Mouse (Mus musculus) brain, embryonic 14.5 days (tissue): ENCODE measurements around the gene Parp1. TPM values are rescaled to one million over a fixed set of nuclear protein-coding genes. Genes with fewer than 3 reads are reported as not detected.
A peak's percentile ranks its signal among the peaks of the same experiment; 100 is the strongest.
"Not testable (repeated sequence)": the region's sequence is repeated elsewhere in the genome, so short reads cannot be mapped to it uniquely, and the experiment has no call there.

Experiments
- DNase-seq: peaks from one replicate; pipeline ENCODE4 v3.0.0-alpha.2; 2011; ENCODE audit warnings: low read depth
- CTCF ChIP-seq: fragments of 200-500 bp; IDR thresholded peaks from 2 replicates; pipeline ENCODE4 v1.5.1; 2012; ENCODE audit warnings: inconsistent platforms, mild to moderate bottlenecking, moderate library complexity, borderline replicate concordance; ENCODE audit not compliant: insufficient read depth, insufficient read length; ENCODE audit errors: extremely low read depth
- POLR2A ChIP-seq: fragments of 200-500 bp; IDR thresholded peaks from 2 replicates; pipeline ENCODE4 v1.6.1; 2012; ENCODE audit warnings: mild to moderate bottlenecking, inconsistent platforms, borderline replicate concordance; ENCODE audit not compliant: poor library complexity, insufficient read depth, insufficient read length, severe bottlenecking; ENCODE audit errors: extremely low read depth
- polyA plus RNA-seq: library from polyadenylated mRNA; depleted of rRNA; stranded (reverse); fragments of >200 nt; gene quantifications from 2 replicates; pipeline ENCODE4 v1.2.3, GENCODE M21; 2012

Parp1 gene
- polyA plus RNA-seq, 1 experiment: 105 TPM

DNA sequence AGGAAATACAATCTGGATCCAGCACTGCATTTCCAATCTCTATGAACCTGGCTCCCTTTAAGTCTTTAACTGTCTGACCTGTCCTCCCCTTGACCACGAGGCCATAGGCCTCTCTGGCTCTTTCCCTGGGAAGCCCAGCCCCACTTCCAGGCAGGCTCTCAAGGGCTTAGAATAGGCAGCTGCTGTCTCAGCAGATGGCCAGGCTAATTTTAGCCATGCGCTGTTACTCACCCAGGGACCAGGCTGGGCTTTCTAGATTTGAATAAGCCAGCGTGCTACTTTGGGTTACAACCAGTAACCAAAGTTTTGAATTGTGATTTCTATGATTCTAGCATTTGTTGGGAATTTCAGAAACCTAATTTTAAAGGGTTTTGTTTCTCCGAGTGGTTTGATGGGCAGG, 35.9 kb downstream of the Parp1 start:
- peak; percentile 39 for DNase-seq
- no peak for TF ChIP-seq CTCF
- TF ChIP-seq POLR2A: no peak

DNA sequence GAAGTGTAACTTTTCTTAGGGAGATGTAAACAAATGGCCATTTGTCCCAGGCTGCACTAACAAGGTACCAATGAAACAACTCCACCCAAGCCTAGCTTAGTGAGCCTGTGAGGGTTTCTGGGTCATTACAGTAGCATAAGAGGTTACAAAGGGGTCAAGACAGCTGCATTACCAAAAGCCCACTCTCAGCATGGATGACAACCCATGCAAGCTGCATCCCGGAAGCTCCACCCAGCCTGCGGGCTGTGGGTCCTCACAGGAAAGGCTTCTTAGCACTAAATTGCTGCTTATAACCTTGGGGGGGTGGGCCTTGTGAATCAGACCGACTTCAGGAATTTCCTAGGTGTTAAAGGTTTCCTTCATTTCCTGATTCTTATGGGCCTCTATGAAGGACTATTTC, 37.4 kb downstream of the Parp1 start:
- TF ChIP-seq CTCF (no peak), POLR2A (no peak)
- no peak for DNase-seq

DNA sequence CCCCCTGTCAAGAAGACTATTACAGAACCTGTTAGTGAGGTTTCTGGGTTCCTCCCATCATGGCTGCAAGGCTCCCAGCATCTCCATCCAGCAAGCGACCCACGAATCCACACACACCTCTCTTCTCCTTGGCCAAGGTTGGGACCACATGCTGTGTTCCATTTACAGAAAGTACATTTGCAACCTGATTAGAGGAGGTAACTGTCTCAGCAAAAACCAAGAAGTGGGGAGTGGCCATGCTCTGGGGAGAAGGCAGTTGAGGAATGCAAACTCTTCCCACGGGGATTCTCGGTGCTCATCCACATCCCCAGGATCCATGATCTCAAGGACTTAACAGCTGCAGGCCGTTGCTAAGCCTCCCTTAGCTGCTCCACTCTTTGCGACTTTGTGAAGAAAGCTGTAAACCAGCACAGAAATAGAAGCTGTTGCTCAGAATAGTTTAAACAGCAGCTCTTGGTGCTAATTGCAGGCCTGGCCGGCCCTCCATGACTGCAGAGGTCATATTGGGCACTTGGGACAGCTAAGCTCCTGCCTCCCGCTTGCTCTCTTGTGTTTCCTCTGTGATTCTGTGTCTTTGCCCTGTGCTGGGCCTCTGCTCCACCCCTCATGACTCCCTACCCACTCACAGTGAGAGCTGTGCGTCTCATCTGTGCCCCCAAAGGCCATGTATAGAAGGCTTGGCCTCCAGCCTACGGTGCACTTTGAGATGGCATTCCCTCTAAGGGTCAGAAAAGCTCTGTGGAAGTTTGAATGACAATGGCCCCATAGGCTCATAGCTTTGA, 38.3 kb downstream of the Parp1 start:
- TF ChIP-seq CTCF (no peak), POLR2A (no peak)
- DNase-seq: no peak

DNA sequence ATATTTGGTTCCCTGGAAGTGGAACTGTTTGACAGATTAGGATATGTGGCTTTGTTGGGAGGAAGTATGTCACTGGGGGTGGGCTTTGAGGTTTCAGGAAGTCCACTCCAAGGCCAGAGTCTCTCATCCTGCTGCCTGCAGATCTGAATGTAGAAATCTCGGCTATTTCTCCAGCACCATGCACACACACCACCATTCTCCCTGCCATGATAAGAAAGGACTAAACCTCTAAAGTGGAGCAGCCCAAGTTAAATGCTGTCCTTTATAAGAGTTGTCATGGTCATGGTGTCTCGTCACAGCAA, 38.8 kb downstream of the Parp1 start:
- TF ChIP-seq CTCF (no peak), POLR2A (no peak)
- DNase-seq: no peak

DNA sequence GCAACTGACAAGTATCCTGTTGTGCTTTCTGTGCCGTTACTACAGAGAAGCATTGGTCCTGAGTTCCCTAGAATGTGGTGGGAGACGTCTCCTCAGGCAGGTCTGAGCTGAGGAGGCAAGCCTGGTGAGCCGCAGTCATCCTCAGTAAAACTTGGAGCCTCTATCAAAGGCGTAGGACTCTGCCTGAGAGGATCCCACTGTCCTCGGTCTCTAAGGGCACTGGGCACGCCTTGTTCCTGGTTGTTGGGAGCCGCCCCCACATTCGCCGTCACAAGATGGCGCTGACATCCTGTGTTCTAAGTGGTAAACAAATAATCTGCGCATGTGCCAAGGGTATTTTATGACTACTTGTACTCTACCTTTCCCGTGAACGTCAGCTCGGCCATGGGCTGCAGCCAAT, 43.1 kb downstream of the Parp1 start:
- not testable (repeated sequence) for DNase-seq

DNA sequence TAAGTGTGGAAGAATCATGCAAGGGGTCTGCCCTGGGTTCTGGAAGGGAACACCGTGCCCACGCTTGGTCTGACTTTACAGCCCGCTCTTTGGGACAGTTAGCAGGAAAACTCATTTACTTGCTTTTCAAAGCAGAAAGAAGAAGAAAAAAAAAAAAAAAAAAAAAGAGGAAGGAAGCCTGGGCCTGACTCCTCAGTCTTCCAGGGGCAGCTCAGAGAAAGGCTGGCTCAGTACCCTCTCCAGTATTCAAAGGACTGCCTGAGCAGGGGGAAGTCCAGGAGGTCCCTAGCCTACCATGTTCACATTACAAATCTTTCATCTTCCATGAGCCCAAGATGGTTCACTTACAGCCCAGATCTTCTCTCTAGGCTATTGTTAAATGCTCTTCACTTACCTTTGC, 48.0 kb downstream of the Parp1 start:
- DNase-seq: no peak
- TF ChIP-seq POLR2A (no peak), CTCF (no peak)

DNA sequence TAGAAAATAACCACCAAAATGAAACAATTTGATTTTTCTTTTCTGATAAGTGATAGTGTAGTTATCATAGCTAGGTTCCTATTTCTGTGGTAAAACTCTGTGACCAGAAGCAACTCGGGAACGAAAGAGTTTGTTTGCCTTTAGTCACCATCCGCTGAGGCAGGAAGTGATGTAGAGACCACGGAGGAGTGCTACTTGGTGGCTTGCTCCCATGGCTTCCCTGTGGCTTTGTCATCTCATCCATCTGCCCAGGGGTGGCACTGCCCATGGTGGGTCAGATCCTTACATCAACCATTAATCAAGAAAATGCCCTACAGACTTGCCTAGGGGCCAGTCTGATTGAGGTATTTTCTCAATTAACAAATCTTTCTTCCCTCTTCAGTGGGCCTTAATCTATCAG, 53.7 kb downstream of the Parp1 start:
- DNase-seq: no peak
- no peak for TF ChIP-seq POLR2A
- no peak for TF ChIP-seq CTCF

DNA sequence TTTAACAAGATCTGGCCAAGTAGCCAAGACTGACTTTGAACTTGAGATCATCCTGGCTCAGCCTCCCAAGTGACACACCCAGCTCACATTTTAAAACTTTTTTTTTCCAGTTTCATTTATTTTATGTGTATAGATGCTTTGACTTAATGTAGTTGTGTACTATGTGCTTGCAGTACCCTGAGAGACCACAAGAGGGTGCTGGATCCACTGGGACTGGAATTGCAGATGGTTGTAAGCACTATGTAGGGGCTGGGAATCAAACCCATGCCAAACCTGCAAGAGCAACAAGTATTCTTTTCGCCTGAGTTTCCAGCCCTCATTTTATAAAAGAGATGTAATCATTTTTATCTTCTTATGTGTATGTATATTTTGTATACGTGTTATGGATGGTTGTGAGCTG, 55.2 kb downstream of the Parp1 start:
- TF ChIP-seq CTCF (peak; percentile 38; the same call in 1 of the 2 replicates), POLR2A (no peak)
- DNase-seq: no peak

DNA sequence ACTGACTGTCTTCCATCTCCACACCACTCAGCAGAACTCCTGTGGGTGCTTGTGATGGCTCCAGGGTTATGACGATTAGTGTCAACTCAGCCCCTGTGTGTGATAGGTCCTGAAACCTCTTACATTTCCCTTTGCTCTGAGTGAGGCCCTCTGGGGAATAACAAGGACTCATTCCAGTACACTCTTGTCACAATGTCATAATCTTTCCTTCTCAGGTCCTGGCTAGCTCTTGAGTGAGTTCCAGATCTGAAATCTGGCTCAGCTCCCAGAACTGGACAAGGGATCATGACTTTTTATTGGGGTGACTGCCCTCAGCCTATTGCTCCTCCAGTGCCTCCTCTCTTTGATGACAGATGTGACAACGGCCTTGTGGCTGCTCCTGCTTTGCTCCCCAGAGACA, 57.4 kb downstream of the Parp1 start:
- no peak for DNase-seq
- no peak for TF ChIP-seq POLR2A
- no peak for TF ChIP-seq CTCF

DNA sequence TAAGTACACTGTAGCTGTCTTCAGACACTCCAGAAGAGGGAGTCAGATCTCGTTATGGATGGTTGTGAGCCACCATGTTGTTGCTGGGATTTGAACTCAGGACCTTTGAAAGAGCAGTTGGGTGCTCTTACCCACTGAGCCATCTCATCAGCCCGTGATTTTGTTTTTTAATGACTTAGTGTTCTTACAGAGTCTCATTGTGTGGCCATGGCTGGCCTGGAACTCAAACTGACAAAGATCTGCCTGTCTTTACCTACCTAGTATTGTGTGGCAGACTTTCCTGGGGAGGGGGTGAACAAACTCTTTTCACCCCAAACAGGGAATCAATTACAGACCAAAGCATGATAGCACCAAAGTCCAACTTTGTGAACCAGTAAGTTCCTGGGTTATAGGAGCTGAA, 69.1 kb downstream of the Parp1 start:
- DNase-seq: not testable (repeated sequence)

DNA sequence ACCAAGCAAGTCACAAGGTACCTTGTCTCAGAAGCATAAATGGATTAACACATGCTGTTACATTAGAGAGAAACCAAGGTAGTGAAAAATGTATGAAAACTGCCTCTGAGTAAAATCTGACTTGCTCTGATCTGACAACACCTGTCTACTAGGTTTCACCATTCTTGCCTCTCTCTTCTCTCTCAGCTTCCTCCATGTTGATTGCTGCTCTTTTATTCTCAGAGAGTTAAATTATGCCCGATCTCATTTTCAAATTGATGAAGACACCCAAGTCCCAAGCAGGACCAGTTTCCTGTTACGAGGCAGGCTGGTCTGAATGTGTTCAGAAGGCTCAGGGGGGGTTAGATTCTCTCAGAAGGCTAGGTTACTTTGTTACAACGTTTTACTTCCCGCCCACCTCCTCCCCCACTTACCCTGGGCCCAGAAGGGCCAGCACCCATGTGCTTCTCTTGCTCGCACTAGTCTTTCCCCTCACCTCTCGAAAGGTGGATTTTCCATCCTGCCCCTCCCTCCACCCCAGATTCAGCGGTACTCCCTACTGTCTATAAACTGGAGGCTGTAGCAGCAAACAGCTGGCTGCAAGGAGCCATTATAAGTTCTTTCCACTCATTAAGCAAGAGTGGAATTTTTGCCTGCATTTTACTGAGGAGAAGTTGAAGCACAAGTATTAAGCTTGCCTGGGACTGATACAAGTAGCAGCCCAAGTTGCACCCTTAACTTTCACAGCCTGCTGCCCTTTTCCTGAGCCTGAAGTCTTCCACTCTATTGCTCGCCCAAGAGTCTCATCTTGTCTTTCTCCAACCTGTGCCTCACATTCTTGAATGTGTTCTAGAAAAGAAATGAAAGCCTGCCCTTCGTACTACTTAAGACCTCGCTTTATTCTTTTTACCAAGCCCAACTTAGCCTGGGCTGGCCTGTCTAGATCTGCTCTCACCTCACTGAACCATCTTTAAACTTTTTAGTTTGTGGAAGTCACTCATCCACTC, 71.0 kb downstream of the Parp1 start:
- DNase-seq: peak; percentile 1
- TF ChIP-seq CTCF: no peak
- no peak for TF ChIP-seq POLR2A

DNA sequence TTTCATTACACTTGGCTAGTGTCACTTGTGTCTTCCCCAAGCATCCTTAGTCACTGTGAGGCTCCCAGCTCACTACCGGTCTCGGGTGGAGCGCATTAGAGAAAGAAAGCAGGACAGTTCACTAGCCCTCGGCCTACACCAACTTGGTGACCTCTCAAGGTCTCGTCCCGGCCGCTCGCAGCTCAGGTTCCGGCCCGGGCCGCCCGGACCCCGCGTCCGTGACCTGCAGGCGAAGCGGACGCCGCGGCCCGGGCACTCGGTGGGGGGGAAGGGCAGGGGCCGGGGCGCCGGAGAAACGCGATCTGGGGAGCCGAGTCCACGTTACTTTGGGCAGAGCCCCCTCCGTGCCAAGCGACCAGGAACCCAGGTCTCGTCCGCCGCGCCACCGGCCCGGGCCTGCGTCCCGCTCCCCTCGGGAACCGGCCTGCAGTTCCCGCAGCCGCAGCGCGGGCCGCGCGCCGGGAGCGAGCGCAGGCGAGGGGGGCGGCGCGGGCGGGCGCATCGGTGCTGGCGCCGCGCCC, 71.9 kb downstream of the Parp1 start:
- DNase-seq: peak; percentile 61
- TF ChIP-seq POLR2A (no peak), CTCF (no peak)

DNA sequence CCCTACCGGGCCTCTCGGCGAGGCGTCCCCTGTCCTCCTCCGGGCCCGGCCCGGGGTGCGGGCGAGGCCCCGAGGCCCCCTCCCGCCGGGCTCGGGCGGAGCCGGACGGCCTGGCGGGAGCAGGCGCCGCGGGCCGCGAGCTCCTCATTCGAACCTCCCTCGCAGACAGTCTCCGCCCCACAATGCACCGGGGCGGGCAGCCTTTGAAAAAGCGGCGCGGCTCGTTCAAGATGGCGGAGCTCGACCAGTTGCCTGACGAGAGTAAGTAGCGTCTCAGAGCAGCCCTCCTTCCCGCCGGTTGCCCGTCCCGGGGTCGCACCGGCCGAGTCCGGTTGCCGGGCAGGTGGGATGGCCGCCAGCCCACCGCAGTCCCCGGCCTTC, 72.4 kb downstream of the Parp1 start, which contains the start of gene Lin9:
Gene Lin9 (plus strand): TSS at position 14 of the 381 bp plus-strand sequence.
- peak; percentile 58; the same call in 1 of the 2 replicates for TF ChIP-seq POLR2A
- TF ChIP-seq CTCF: no peak

More for the DNA sequence above, 72.4 kb downstream of the Parp1 start, which contains the start of gene Lin9:
- DNase-seq: peak; percentile 96
